Mouse (Mus musculus): Measurements from ENCODE around the gene Dmc1.

DNA sequence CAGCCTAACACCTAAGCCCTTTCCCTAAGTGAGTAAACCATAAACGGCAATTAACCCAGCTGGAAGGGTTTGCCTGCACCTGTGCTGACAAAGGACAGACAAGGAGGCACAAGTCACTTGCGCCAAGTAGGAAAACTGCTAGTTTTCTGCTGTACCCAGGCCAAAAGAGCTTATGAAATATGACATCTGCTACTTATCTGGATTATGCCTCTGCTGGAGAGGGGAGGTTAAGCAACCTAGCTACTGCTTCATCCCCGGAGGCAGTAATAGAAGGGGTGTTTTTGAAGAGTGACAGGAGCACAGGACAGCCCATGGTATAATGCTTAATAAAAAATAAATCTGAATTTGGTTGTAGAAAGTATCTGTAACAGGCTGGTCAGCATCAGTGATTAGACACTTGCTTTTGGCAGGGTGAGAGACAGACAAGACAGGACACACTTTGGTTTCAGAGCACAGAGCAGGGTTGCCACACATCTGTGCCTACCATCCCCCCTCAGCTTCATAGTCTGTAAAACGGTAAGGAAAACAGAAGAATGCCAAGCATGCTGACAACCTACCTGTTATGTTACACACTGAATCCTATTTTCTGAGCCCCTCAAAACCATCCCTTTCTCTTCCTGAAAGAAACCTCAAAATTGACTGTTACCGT, 76.8 kb downstream of the Dmc1 start:
- no peak for TF ChIP-seq POLR2A (IDR thresholded peaks at IDR 0.05; ENCODE audit: insufficient read length, low read depth)
- TF ChIP-seq MAX (IDR thresholded peaks at IDR 0.05; ENCODE audit: low read depth): no peak
- TF ChIP-seq POLR2AphosphoS2 (IDR thresholded peaks at IDR 0.05; ENCODE audit: insufficient read length, low read depth): peak; percentile 78
- TF ChIP-seq E2F4 (IDR thresholded peaks at IDR 0.05; ENCODE audit: insufficient read depth): no peak
- no peak for TF ChIP-seq MYOG (IDR thresholded peaks at IDR 0.05; ENCODE audit: control insufficient read depth in 1 of 3, insufficient read depth in 1 of 3, insufficient read length in 2 of 3, low read depth in 2 of 3)
- TF ChIP-seq CEBPB (IDR thresholded peaks at IDR 0.05; ENCODE audit: insufficient read depth, poor library complexity, severe bottlenecking): no peak
- TF ChIP-seq TCF12 (IDR thresholded peaks at IDR 0.05; ENCODE audit: insufficient read depth, poor library complexity, severe bottlenecking): no peak
- no peak for TF ChIP-seq TCF3 (IDR thresholded peaks at IDR 0.05; ENCODE audit: insufficient read length, low read depth)
- no peak for TF ChIP-seq REST (IDR thresholded peaks at IDR 0.05; ENCODE audit: insufficient read depth, insufficient read length)
- TF ChIP-seq MYOD1 (IDR thresholded peaks at IDR 0.05; ENCODE audit: control insufficient read depth in 1 of 3, insufficient read length in 2 of 3, low read depth in 2 of 3): no peak
- TF ChIP-seq USF1 (IDR thresholded peaks at IDR 0.05; ENCODE audit: low read depth): no peak
- no peak for TF ChIP-seq SRF (IDR thresholded peaks at IDR 0.05; ENCODE audit: control insufficient read depth, insufficient read length, low read depth)

Measured in myocyte (in vitro differentiated cells).